Mouse (Mus musculus): ENCODE data around the gene Ces3a. TPM values are rescaled to one million over a fixed set of nuclear protein-coding genes. Genes with fewer than 3 reads are reported as not detected.
"Not testable (repeated sequence)": the region's sequence is repeated elsewhere in the genome, so short reads cannot be mapped to it uniquely, and the experiment has no call there.

Ces3a gene
- polyA plus RNA-seq, 1 experiment from 2014 or later, result not detected

DNA sequence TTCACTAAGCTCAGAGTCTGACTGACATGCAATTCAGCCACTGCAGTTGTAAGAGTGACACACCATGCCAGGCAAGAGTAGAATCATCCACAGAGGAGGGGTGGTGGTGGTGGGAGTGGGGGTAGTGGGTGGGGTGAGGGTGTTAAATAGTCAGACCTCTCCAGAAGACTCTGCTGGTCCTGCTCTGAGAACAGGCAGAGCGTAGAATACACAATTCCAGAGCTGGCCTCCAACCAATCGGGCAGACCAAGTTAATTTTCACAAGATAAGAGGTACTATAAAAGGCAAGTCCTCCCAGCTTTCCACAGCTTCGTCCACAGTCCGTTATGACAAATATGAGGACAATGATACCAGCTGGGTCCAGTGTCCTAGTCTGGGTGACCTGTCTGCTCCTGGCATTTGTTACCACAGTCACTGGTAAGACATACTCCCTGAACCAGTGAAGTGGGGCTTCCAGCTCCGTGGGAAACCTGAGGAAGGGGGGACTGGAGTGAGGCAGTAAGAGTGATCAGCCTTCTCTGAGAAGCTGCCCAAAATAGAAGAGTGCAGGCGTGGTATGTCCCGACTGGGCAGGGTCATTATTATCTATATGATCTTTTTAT, 35.1 kb downstream of the Ces3a start, which contains the start of gene Ces3b:
Ces3b (plus strand) TSS at position 305 of the 602 bp plus-strand sequence.
- Histone ChIP-seq H3K9ac (replicated peaks; ENCODE audit: low read length) (no peak within 1 kb of the TSS), H3K9me3 (ENCODE audit: low read length) (no peaks in the 10 kb centered on the region), H3K27ac (ENCODE audit: low read length) (no peak within 1 kb of the TSS), H3K27me3 (ENCODE audit: insufficient read depth, low read length) (no peaks in the 10 kb centered on the region), H3K36me3 (ENCODE audit: insufficient read depth, low read length) (no peaks in the 10 kb centered on the region), H3K4me1 (ENCODE audit: insufficient read depth, low read length) (no peaks in the 10 kb centered on the region), H3K4me2 (replicated peaks; ENCODE audit: low read depth, low read length) (no peak within 1 kb of the TSS), H3K4me3 (ENCODE audit: low read length) (no peak within 1 kb of the TSS)
- ATAC-seq (ENCODE audit: low FRiP score, low TSS enrichment), result no peak
- 67% methylated on average over 7 of the region's 7 CpGs for WGBS

DNA sequence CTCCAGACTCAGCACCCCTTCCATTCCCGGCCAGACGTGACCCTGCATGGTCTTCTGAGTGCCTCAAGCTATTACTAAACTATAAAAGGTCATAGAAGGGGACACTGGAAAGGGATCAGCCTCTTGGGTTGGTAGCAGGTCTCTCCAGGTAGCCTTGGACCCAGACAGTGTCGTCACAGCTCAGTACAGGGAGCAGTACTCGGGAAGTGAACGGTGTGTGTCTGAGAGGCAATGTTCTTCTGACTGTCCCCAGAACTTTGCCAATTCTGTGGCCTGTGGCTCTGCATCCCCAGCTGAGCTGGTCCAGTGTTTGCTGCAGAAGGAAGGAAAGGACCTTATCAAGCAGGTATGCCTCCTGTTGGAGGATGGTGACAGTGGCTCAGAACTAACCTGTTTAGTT, 39.8 kb downstream of the Ces3a start:
- not testable (repeated sequence) for H3K4me3 ChIP-seq (ENCODE audit: low read length); H3K36me3 ChIP-seq (ENCODE audit: insufficient read depth, low read length); H3K27ac ChIP-seq (ENCODE audit: low read length); ATAC-seq (ENCODE audit: low FRiP score, low TSS enrichment); H3K9ac ChIP-seq (replicated peaks; ENCODE audit: low read length); H3K9me3 ChIP-seq (ENCODE audit: low read length); H3K4me2 ChIP-seq (replicated peaks; ENCODE audit: low read depth, low read length); H3K27me3 ChIP-seq (ENCODE audit: insufficient read depth, low read length); H3K4me1 ChIP-seq (ENCODE audit: insufficient read depth, low read length)
- 84% methylated on average over 4 of the region's 5 CpGs for WGBS

DNA sequence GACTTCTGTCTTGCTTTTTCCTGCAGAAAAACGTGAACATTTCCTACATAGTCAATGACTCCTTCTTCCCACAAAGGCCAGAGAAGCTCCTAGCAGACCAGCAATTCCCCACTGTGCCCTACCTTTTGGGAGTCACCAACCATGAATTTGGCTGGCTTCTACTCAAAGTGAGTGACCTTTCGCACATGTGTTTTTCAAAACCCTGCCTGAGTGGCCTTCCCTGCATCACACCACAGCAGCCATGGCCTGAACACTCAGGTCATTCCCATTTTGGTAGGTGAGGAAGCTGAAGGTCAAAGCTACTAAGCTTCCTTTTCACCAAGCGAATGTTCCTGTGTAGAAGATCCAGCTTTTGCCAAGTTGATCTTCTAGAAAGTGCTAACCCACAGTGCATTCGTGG, 40.2 kb downstream of the Ces3a start:
- H3K27ac ChIP-seq (ENCODE audit: low read length), result no peak overlapping the region
- no peaks in the 10 kb centered on the region for H3K4me1 ChIP-seq (ENCODE audit: insufficient read depth, low read length)
- no peak for ATAC-seq (ENCODE audit: low FRiP score, low TSS enrichment)
- H3K4me2 ChIP-seq (replicated peaks; ENCODE audit: low read depth, low read length), result no peak overlapping the region
- no peaks in the 10 kb centered on the region for H3K27me3 ChIP-seq (ENCODE audit: insufficient read depth, low read length)
- no peak overlapping the region for H3K9ac ChIP-seq (replicated peaks; ENCODE audit: low read length)
- no peaks in the 10 kb centered on the region for H3K9me3 ChIP-seq (ENCODE audit: low read length)
- H3K36me3 ChIP-seq (ENCODE audit: insufficient read depth, low read length), result no peaks in the 10 kb centered on the region
- no peak overlapping the region for H3K4me3 ChIP-seq (ENCODE audit: low read length)
- WGBS, result 70% methylated on average over 4 of the region's 4 CpGs

DNA sequence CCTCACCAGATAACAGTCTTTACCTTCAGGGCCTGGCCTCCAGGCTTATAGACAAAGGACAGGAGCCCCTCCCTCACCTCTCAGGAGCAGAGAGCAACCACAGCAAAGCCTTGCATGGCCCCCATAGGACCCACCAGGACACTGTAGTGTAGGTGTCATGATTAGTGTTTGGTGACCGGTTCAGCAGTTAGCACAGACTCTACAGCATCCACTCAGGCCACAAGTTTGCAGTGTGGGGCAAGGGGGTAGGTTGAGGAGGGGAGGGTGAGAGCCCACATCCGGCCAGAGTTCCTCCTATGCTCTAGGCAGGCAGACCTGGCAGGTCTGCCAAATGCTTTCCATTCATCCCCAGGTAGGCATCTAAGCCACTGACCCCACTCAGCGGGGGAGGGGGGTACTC, 45.6 kb downstream of the Ces3a start:
- no peaks in the 10 kb centered on the region for H3K4me1 ChIP-seq (ENCODE audit: insufficient read depth, low read length)
- no peak overlapping the region for H3K4me3 ChIP-seq (ENCODE audit: low read length)
- H3K9me3 ChIP-seq (ENCODE audit: low read length), result no peaks in the 10 kb centered on the region
- no peak overlapping the region for H3K27ac ChIP-seq (ENCODE audit: low read length)
- no peak overlapping the region for H3K9ac ChIP-seq (replicated peaks; ENCODE audit: low read length)
- no peak for ATAC-seq (ENCODE audit: low FRiP score, low TSS enrichment)
- no peaks in the 10 kb centered on the region for H3K27me3 ChIP-seq (ENCODE audit: insufficient read depth, low read length)
- H3K36me3 ChIP-seq (ENCODE audit: insufficient read depth, low read length), result no peaks in the 10 kb centered on the region
- 81% methylated on average over 3 of the region's 3 CpGs for whole genome bisulfite sequencing
- no peak overlapping the region for H3K4me2 ChIP-seq (replicated peaks; ENCODE audit: low read depth, low read length)

DNA sequence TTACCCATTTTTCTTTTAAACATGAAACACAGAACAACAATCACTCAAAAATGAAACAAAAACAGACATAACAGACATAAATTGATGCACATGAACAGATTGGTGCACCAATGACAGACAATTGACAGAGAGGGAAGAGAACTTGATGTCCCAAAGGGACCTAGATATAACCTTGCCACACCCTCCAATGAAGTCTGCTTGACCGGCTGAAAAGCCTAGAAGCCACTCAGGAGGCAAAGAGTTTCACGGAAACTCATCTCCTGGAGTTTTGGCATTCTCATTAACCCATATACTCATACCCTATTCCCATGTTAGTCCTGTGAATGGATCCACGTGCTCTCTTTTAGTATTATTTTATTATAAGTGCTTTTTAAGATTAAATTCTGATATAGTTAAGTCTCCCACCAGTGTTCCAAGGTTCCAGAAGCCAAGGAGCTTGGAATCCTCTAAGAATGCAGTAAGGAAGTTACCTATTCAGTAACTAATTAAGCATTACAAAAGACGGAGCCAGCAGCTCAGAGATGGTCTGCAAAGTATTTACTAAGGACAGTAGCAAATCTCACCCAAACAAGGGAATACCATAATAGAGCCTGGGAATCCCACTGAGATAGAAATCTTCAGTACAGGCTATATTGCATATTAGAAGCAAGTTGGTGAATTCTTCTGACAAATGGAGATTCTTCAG, 53.8 kb downstream of the Ces3a start:
- H3K4me3 ChIP-seq (ENCODE audit: low read length); ATAC-seq (ENCODE audit: low FRiP score, low TSS enrichment); H3K9me3 ChIP-seq (ENCODE audit: low read length); H3K36me3 ChIP-seq (ENCODE audit: insufficient read depth, low read length); H3K4me1 ChIP-seq (ENCODE audit: insufficient read depth, low read length); H3K27ac ChIP-seq (ENCODE audit: low read length); H3K9ac ChIP-seq (replicated peaks; ENCODE audit: low read length); H3K27me3 ChIP-seq (ENCODE audit: insufficient read depth, low read length); H3K4me2 ChIP-seq (replicated peaks; ENCODE audit: low read depth, low read length): not testable (repeated sequence)
- 74% methylated on average over 4 of the region's 4 CpGs for WGBS

DNA sequence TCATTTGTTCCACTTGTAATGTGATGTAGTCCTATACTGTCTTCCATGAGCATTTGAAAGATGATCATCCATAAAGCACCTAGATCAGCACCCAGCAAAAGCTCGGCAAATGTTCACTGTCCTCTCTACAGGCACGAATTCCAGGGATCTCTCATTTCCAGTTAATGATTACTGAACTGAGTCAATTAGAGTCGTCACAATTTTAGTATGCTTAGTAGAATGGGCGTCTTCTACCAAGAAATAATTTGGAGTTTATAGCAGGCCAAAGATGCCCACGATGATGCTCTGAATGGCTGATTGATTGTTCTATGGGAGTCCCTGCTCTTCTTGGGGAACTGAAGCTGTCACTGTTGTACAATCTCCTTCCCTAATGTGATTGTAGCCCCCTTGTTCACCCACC, 55.3 kb downstream of the Ces3a start:
- H3K27ac ChIP-seq (ENCODE audit: low read length); ATAC-seq (ENCODE audit: low FRiP score, low TSS enrichment); H3K9me3 ChIP-seq (ENCODE audit: low read length); H3K9ac ChIP-seq (replicated peaks; ENCODE audit: low read length); H3K4me1 ChIP-seq (ENCODE audit: insufficient read depth, low read length); H3K27me3 ChIP-seq (ENCODE audit: insufficient read depth, low read length); H3K4me3 ChIP-seq (ENCODE audit: low read length); H3K36me3 ChIP-seq (ENCODE audit: insufficient read depth, low read length); H3K4me2 ChIP-seq (replicated peaks; ENCODE audit: low read depth, low read length): not testable (repeated sequence)
- 74% methylated on average over 5 of the region's 5 CpGs for WGBS

DNA sequence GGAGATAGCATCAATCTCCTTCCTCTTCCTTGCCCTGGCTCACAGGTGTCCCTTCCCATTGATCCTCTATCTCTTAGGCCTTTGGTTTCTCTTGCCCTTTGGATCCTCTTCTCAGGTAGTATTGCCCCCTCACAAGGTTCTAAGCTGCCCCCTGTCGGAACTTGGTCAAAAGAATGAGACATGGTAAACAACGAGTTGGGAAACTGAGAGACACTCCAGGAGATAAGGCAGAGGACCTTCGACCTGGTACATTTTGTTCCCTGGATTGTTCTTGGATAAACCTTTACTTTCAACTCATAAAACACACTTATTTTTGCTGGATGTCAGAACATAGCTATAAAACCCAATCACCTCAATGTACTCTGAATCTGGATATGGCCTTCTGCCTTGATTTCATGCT, 55.8 kb downstream of the Ces3a start:
- H3K9ac ChIP-seq (replicated peaks; ENCODE audit: low read length), result no peak overlapping the region
- WGBS, result 90% methylated on average over 3 of the region's 3 CpGs
- no peak for ATAC-seq (ENCODE audit: low FRiP score, low TSS enrichment)
- no peaks in the 10 kb centered on the region for H3K4me1 ChIP-seq (ENCODE audit: insufficient read depth, low read length)
- H3K27ac ChIP-seq (ENCODE audit: low read length), result no peak overlapping the region
- no peaks in the 10 kb centered on the region for H3K27me3 ChIP-seq (ENCODE audit: insufficient read depth, low read length)
- H3K4me3 ChIP-seq (ENCODE audit: low read length), result no peak overlapping the region
- H3K36me3 ChIP-seq (ENCODE audit: insufficient read depth, low read length), result no peaks in the 10 kb centered on the region
- no peak overlapping the region for H3K4me2 ChIP-seq (replicated peaks; ENCODE audit: low read depth, low read length)
- H3K9me3 ChIP-seq (ENCODE audit: low read length), result no peaks in the 10 kb centered on the region

Other genes with a start within 250 kb of the Ces3a start
- 0.79 and 0.80 TPM in 2 replicates for gene Ces2b, start 217.0 kb upstream of the Ces3a start, polyA plus RNA-seq (2015; fragmentation: Nextera tagmentation; extraction: Ambion mirVana)
- gene Ces2c, start 201.5 kb upstream of the Ces3a start, polyA plus RNA-seq (2015; fragmentation: Nextera tagmentation; extraction: Ambion mirVana), result 0.28 TPM in 1 of 2 replicates, not detected in the other
- gene Ces2e, start 122.3 kb upstream of the Ces3a start, polyA plus RNA-seq (2015; fragmentation: Nextera tagmentation; extraction: Ambion mirVana), result 1.6 and 1.8 TPM in 2 replicates
- not detected in 2 replicates for gene Ces2f, start 101.2 kb upstream of the Ces3a start, polyA plus RNA-seq (2015; fragmentation: Nextera tagmentation; extraction: Ambion mirVana)
- 0.42 and 0.61 TPM in 2 replicates for gene Ces2g, start 86.9 kb upstream of the Ces3a start, polyA plus RNA-seq (2015; fragmentation: Nextera tagmentation; extraction: Ambion mirVana)
- not detected in 2 replicates for gene Ces2h, start 47.7 kb upstream of the Ces3a start, polyA plus RNA-seq (2015; fragmentation: Nextera tagmentation; extraction: Ambion mirVana)
- not detected in 2 replicates for gene Ces3b, start 35.2 kb downstream of the Ces3a start, polyA plus RNA-seq (2015; fragmentation: Nextera tagmentation; extraction: Ambion mirVana)
- not detected in 2 replicates for gene Ces4a, start 83.2 kb downstream of the Ces3a start, polyA plus RNA-seq (2015; fragmentation: Nextera tagmentation; extraction: Ambion mirVana)
- 59.9 and 63.5 TPM in 2 replicates for gene Cbfb, start 122.1 kb downstream of the Ces3a start, polyA plus RNA-seq (2015; fragmentation: Nextera tagmentation; extraction: Ambion mirVana)
- 26.9 and 27.6 TPM in 2 replicates for gene D230025D16Rik, start 176.5 kb downstream of the Ces3a start, polyA plus RNA-seq (2015; fragmentation: Nextera tagmentation; extraction: Ambion mirVana)
- 10.2 and 11.9 TPM in 2 replicates for gene B3gnt9, start 206.6 kb downstream of the Ces3a start, polyA plus RNA-seq (2015; fragmentation: Nextera tagmentation; extraction: Ambion mirVana)
- 23.4 and 26.3 TPM in 2 replicates for gene Tradd, start 216.0 kb downstream of the Ces3a start, polyA plus RNA-seq (2015; fragmentation: Nextera tagmentation; extraction: Ambion mirVana)
- 3.0 and 3.1 TPM in 2 replicates for gene Fbxl8, start 216.0 kb downstream of the Ces3a start, polyA plus RNA-seq (2015; fragmentation: Nextera tagmentation; extraction: Ambion mirVana)
- 0.14 and 0.16 TPM in 2 replicates for gene Hsf4, start 221.2 kb downstream of the Ces3a start, polyA plus RNA-seq (2015; fragmentation: Nextera tagmentation; extraction: Ambion mirVana)
- 1.2 and 1.4 TPM in 2 replicates for gene Nol3, start 227.5 kb downstream of the Ces3a start, polyA plus RNA-seq (2015; fragmentation: Nextera tagmentation; extraction: Ambion mirVana)
- gene 4931428F04Rik, start 241.3 kb downstream of the Ces3a start, polyA plus RNA-seq (2015; fragmentation: Nextera tagmentation; extraction: Ambion mirVana), result 10.5 and 13.4 TPM in 2 replicates
- 29.5 and 32.1 TPM in 2 replicates for gene Exoc3l, start 247.5 kb downstream of the Ces3a start, polyA plus RNA-seq (2015; fragmentation: Nextera tagmentation; extraction: Ambion mirVana)
- 90.1 and 108 TPM in 2 replicates for gene E2f4, start 249.1 kb downstream of the Ces3a start, polyA plus RNA-seq (2015; fragmentation: Nextera tagmentation; extraction: Ambion mirVana)